Mouse (Mus musculus) kidney, adult 11 months (tissue): ENCODE results near the gene Olfr472.
"Not testable (repeated sequence)": the region's sequence is repeated elsewhere in the genome, so short reads cannot be mapped to it uniquely, and the experiment has no call there.

Experiments used
- DNase-seq: peaks from one replicate; pipeline ENCODE4 v3.0.0; 2022

Olfr472 gene

GRCm38 (mm10) chr7:107897602-107898001, at the start of gene Olfr472:
Gene Olfr472, plus strand, starts transcription at chr7:107897902.
- no peak for DNase-seq

GRCm38 (mm10) chr7:107930146-107930545, 32.4 kb downstream of the Olfr472 start, which contains the start of gene Olfr473:
Gene Olfr473, plus strand, starts transcription at chr7:107930446.
- no peak for DNase-seq

- not testable (repeated sequence) for DNase-seq
Observed at GRCm38 (mm10) chr7:107952539-107952938, 54.8 kb downstream of the Olfr472 start.

- no peak for DNase-seq
Observed at GRCm38 (mm10) chr7:107954343-107954742, 56.6 kb downstream of the Olfr472 start, which contains the start of gene Olfr474. Gene Olfr474, plus strand, starts transcription at chr7:107954643.
